Mouse (Mus musculus) bone marrow, adult 2 months (tissue): Measurements from ENCODE around the gene Smtnl1.

Source experiments
- CTCF ChIP-seq: fragments of 200-500 bp; IDR thresholded peaks from 2 replicates; pipeline ENCODE4 v1.5.1; 2011; ENCODE audit warnings: low read length, control low read depth; ENCODE audit not compliant: control insufficient read depth, insufficient read depth
- POLR2A ChIP-seq: fragments of 200-500 bp; IDR thresholded peaks from 2 replicates; pipeline ENCODE4 v1.6.1; 2011; ENCODE audit warnings: low read depth, mild to moderate bottlenecking, control low read depth, low read length, borderline replicate concordance; ENCODE audit not compliant: control insufficient read depth

DNA sequence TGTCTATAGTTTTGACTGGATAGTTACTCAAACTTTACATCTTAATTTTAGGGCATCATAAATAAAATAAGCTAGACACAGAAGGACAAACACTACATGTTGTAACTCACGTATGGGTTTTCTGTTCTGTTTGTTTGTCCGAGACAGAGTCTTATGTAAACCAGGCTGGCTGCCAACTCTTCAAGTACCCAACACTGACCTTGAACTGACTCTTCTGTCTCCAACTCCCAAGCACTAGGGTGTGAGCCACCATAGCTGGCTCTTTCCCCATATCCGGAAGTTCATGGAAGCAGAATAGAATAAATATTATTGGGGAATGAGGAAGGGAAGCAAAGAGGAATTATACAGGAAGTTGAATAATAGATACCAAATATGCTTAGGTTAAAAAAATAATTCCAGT is 29.9 kb downstream of the Smtnl1 start:
- no peak for TF ChIP-seq CTCF
- no peak for TF ChIP-seq POLR2A
